Mouse (Mus musculus) heart, adult 2 months (tissue): ENCODE measurements around the gene Akt1s1.

Experiments used
- CTCF ChIP-seq: fragments of 200-600 bp; IDR thresholded peaks from 2 replicates; pipeline ENCODE4 v1.8.1; 2022; ENCODE audit warnings: antibody characterized with exemption, mild to moderate bottlenecking, moderate library complexity
- EP300 ChIP-seq: fragments of 200-500 bp; IDR thresholded peaks from 2 replicates; pipeline ENCODE4 v1.6.1; 2011; ENCODE audit warnings: low read depth, low read length, control low read depth; ENCODE audit not compliant: insufficient read depth

GRCm38 (mm10) chr7:44869697-44870528 is 21.1 kb downstream of the Akt1s1 start, which contains the start of gene Ptov1:
- peak; percentile 17 for TF ChIP-seq CTCF
- TF ChIP-seq EP300, result peak; percentile 93
